Mouse (Mus musculus) stomach, adult 2 months (tissue): Measurements from ENCODE around the gene Gm10024. TPM values are rescaled to one million over a fixed set of nuclear protein-coding genes. Genes with fewer than 3 reads are reported as not detected.

Source experiments
- polyA plus RNA-seq: library from polyadenylated mRNA; depleted of rRNA; stranded (reverse); fragments of >200 nt; gene quantifications from 2 replicates; pipeline ENCODE4 v1.2.3, GENCODE M21; 2012; rRNA removed

Gene Gm10024
- polyA plus RNA-seq = not detected in 2 replicates

DNA sequence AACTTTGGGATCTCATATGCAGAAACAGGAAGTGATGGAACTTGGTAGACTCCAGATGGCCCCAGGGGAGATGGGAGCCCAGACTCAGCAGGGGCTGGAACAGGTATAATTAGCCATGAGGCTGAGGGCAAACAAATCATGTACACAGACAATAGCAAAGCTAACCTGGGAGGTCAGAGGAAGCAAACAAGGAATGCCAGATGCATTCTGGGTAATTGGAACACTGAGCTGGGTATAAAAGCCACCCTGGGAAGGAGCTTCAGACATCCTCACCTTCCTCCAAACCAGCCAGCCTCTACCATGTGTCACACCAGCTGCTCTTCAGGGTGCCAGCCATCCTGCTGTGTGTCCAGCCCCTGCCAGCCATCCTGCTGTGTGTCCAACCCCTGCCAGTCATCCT, at the start of gene Gm10024:
Gm10024 (plus strand) TSS at position 301 of the 400 bp plus-strand sequence.

DNA sequence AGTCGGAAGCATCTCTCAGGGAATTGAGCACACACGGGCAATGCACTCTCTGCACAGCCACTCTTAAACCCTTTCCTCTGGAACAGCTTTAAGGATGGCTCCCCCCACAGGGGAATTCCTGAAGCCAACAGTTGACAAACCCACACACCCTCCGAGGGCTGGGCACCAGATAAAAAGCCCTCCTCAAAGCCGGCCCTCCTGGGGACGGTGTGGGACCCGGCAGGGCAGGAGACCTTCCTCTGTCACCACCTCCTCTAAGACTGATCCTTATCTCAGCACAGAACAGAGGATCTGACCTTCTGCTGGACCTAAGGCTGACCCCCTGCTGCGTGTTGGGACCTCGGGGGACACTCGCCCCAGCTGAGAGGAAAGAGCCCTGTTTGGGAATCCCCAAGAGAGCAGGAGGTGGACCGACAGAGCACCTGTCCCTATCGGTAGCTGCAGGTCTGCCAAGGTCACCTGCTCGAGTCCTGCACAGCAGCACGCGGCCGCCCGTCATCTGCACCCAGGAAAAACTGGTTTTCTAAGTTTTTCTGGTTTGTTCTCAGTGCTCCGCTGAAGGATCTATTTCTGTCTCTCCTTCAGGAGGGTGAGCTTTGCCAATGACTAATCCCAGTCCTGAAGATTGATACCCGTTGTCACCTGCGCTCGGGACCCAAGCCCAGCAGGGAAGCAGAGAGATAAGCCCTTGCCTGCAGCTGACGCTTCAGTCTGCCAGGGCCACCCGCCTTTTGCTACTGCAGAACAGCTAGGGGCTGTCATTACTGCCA, 25.2 kb upstream of the Gm10024 start, which contains the start of gene Tspear:
Tspear (plus strand) TSS at position 675 of the 770 bp plus-strand sequence.

DNA sequence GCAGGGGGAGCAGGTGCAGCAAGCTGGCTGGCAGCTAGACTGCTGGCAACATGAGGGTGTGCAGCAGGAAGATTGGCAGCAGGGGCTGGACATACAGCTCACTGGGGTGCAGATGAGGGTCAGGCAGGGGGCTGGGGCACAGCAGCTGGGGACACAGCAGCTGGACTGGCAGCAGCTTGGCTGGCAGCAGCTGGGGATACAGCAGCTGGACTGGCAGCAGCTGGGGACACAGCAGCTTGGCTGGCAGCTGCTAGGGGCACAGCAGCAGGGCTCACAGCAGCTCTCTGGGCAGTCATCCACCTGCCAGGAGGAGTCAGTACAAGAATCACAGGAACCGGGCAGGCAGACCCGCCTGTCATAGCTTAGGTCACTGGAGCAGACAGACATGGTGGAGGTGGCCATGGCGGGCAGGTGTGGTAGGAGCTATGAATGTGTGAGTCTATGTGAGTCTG, 20.9 kb upstream of the Gm10024 start, which contains the start of gene Gm19402:
Gm19402 (minus strand) TSS at position 402 of the 452 bp plus-strand sequence.

DNA sequence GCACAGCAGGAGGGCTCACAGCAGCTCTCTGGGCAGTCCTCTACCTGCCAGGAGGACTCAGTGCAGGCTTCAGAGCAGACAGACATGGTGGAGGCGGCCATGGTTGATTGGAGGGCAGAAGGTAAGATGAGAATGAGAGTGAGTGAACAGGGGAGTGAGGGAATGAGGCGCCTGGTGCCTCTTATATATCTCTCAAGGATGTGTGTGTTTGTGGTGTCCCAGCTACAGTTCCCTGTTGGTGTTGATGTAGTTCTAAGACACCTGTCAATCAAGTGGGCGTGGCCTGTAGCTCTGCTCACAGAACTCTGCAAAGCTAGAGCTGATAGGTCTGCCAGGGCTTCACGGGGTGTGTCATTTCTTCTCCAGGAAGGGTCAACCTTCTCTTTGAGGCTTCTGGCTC, 14.1 kb upstream of the Gm10024 start, which contains the start of gene Gm9508:
Gm9508 (minus strand) TSS at position 101 of the 400 bp plus-strand sequence.

DNA sequence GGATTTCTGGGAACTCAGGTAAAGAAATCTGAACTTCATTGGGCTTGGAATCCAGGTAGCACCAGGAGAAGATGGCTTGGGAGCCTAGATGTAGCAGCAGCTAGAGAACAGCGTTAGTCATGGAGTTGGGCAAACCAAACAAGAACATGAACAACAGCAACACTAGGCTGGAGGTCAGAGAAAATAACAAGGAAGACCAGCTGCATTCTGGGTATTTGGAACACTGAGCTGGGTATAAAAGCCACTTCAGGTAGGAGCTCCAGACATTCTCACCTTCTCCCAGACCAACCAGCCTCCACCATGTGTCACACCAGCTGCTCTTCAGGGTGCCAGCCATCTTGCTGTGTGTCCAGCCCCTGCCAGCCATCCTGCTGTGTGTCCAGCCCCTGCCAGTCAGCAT, 4.9 kb upstream of the Gm10024 start, which contains the start of gene Gm10272:
Gm10272 (plus strand) TSS at position 301 of the 400 bp plus-strand sequence.

DNA sequence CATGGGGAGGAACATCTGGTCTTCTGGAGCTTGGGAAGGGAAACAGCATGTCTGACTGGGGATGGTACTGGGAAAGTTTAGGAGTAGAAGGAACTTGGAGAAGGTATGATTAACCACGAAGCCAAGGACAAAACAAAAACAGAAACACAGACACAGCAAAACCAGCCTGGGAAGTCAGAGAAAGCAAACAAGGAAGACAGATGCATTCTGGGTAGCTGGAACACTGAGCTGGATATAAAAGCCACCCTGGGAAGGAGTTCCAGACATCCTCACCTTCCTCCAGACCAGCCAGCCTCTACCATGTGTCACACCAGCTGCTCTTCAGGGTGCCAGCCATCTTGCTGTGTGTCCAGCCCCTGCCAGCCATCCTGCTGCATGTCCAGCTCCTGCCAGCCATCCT, 4.2 kb downstream of the Gm10024 start, which contains the start of gene Gm10142:
Gm10142 (plus strand) TSS at position 301 of the 400 bp plus-strand sequence.

DNA sequence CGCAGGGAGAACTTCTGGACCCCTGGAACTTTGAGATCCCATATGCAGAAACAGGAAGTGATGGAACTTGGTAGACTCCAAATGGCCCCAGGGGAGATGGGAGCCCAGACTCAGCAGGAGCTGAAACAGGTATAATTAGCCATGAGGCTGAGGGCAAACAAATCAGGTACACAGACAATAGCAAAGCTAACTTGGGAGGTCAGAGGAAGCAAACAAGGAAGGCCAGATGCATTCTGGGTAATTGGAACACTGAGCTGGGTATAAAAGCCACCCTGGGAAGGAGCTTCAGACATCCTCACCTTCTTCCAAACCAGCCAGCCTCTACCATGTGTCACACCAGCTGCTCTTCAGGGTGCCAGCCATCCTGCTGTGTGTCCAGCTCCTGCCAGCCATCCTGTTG, 9.0 kb downstream of the Gm10024 start, which contains the start of gene Krtap12-1:
Krtap12-1 (plus strand) TSS at position 301 of the 400 bp plus-strand sequence.

DNA sequence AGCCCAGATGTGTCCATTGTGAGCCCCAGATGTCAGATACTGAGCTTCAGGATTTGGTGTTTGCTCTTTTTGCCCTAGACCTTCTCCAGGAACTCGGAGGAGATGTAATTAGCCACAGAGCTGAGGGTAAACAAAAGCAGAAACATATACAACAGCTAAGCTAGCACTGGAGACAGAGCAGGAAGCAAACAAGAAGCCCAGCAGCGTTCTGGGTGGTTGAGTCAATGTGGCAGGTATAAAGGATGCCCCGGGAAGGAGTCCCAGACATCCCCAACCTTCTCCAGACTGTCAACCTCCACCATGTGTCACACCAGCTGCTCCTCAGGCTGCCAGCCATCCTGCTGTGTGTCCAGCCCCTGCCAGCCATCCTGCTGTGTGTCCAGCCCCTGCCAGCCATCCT, 14.9 kb downstream of the Gm10024 start, which contains the start of gene Gm10100:
Gm10100 (plus strand) TSS at position 301 of the 400 bp plus-strand sequence.

DNA sequence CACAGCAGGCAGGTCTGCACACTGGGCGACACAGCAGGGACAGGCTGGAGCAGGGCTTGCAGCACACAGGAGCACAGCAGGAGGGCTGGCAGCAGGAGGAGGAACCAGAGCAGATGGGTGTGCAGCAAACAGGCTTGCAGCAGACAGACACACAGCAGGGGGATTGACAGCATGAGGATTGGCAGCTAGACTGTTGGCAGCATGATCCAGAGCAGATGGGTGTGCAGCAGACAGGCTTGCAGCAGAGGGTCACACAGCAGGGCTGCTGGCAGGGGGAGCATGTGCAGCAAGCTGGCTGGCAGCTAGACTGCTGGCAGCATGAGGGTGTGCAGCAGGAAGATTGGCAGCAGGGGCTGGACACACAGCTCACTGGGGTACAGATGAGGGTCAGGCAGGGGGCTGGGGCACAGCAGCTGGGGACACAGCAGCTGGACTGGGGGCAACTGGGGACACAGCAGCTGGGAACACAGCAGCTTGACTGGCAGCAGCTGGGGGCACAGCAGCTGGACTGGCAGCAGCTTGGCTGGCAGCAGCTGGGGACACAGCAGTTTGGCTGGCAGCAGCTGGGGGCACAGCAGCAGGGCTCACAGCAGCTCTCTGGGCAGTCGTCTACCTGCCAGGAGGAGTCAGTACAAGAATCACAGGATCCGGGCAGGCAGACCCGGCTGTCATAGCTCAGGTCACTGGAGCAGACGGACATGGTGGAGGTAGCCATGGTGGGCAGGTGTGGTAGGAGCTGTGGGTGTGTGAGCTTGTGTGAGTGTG, 30.8 kb downstream of the Gm10024 start, which contains the start of gene Gm18596:
Gm18596 (minus strand) TSS at position 715 of the 765 bp plus-strand sequence.

DNA sequence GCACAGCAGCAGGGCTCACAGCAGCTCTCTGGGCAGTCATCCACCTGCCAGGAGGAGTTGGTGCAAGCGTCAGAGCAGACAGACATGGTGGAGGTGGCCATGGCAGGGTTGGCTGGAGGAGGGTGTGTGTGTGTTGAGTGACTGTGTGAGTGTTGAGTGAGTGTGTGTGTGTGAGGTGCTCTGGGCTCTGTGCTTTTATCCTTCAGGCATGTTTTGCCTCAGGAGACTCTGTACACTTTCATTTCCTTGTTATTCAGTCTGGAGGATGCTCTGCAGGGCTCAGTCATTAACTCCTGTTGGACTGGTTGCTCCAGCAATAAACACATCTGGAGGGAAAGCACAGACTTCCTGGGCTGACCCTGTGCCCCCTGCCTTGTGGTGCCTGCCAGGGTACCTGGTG, 40.0 kb downstream of the Gm10024 start, which contains the start of gene Gm9736:
Gm9736 (minus strand) TSS at position 101 of the 400 bp plus-strand sequence.

DNA sequence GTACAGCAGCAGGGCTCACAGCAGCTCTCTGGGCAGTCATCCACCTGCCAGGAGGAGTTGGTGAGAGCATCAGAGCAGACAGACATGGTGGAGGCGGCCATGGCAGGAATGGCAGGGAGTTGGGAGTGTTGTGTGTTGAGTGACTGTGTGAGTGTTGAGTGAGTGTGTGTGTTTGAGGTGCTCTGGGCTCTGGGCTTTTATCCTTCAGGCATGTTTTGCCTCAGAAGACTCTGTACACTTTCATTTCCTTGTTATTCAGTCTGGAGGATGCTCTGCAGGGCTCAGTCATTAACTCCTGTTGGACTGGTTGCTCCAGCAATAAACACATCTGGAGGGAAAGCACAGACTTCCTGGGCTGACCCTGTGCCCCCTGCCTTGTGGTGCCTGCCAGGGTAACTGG, 48.3 kb downstream of the Gm10024 start, which contains the start of gene Gm3233:
Gm3233 (minus strand) TSS at position 101 of the 400 bp plus-strand sequence.

Other genes starting within 250 kb of the Gm10024 start
- gene Fam207a, start 195.7 kb upstream of the Gm10024 start, polyA plus RNA-seq = 19.4 and 23.1 TPM in 2 replicates
- 2.7 and 4.4 TPM in 2 replicates for gene Itgb2, start 181.2 kb upstream of the Gm10024 start, polyA plus RNA-seq
- gene Pttg1ip, start 129.7 kb upstream of the Gm10024 start, polyA plus RNA-seq = 171 and 193 TPM in 2 replicates
- 60.3 and 68.3 TPM in 2 replicates for gene Sumo3, start 105.4 kb upstream of the Gm10024 start, polyA plus RNA-seq
- not detected in 2 replicates for gene Gm49325, start 105.3 kb upstream of the Gm10024 start, polyA plus RNA-seq
- 21.8 and 23.2 TPM in 2 replicates for gene Ube2g2, start 89.2 kb upstream of the Gm10024 start, polyA plus RNA-seq
- gene Tspear, start 24.9 kb upstream of the Gm10024 start, polyA plus RNA-seq = 0.29 and 0.96 TPM in 2 replicates
- gene Gm19402, start 20.7 kb upstream of the Gm10024 start, polyA plus RNA-seq = not detected in 2 replicates
- gene Gm9508, start 14.2 kb upstream of the Gm10024 start, polyA plus RNA-seq = not detected in 2 replicates
- gene Gm10272, start 4.8 kb upstream of the Gm10024 start, polyA plus RNA-seq = not detected in 2 replicates
- 1.8 TPM in 1 of 2 replicates, not detected in the other for gene Gm10142, start 4.3 kb downstream of the Gm10024 start, polyA plus RNA-seq
- gene Krtap12-1, start 9.1 kb downstream of the Gm10024 start, polyA plus RNA-seq = 0.25 and 0.38 TPM in 2 replicates
- gene Gm10100, start 15.0 kb downstream of the Gm10024 start, polyA plus RNA-seq = not detected in 2 replicates
- gene Gm18596, start 31.2 kb downstream of the Gm10024 start, polyA plus RNA-seq = not detected in 2 replicates
- not detected in 2 replicates for gene Gm9736, start 39.9 kb downstream of the Gm10024 start, polyA plus RNA-seq
- not detected in 2 replicates for gene Gm3233, start 48.2 kb downstream of the Gm10024 start, polyA plus RNA-seq
- gene Gm3238, start 59.9 kb downstream of the Gm10024 start, polyA plus RNA-seq = not detected in 2 replicates
- not detected in 2 replicates for gene Gm7138, start 65.5 kb downstream of the Gm10024 start, polyA plus RNA-seq
- gene Gm3250, start 71.1 kb downstream of the Gm10024 start, polyA plus RNA-seq = not detected in 2 replicates
- gene Gm7137, start 76.7 kb downstream of the Gm10024 start, polyA plus RNA-seq = not detected in 2 replicates
- not detected in 2 replicates for gene Gm9639, start 83.6 kb downstream of the Gm10024 start, polyA plus RNA-seq
- not detected in 2 replicates for gene Gm19668, start 87.7 kb downstream of the Gm10024 start, polyA plus RNA-seq
- gene Gm9507, start 100.4 kb downstream of the Gm10024 start, polyA plus RNA-seq = not detected in 2 replicates
- not detected in 2 replicates for gene Gm2696, start 103.2 kb downstream of the Gm10024 start, polyA plus RNA-seq
- not detected in 2 replicates for gene Krtap10-4, start 115.6 kb downstream of the Gm10024 start, polyA plus RNA-seq
- not detected in 2 replicates for gene Krtap10-10, start 124.5 kb downstream of the Gm10024 start, polyA plus RNA-seq
- gene Gm36176, start 135.3 kb downstream of the Gm10024 start, polyA plus RNA-seq = not detected in 2 replicates
- not detected in 2 replicates for gene Gm10318, start 141.4 kb downstream of the Gm10024 start, polyA plus RNA-seq
- not detected in 2 replicates for gene Gm3285, start 150.5 kb downstream of the Gm10024 start, polyA plus RNA-seq
- gene Lrrc3, start 191.1 kb downstream of the Gm10024 start, polyA plus RNA-seq = 4.4 and 4.7 TPM in 2 replicates